Mouse (Mus musculus) 416B (cell line): ENCODE data around the gene Pdgfb.

Source experiments
- DNase-seq: peaks from one replicate; pipeline ENCODE4 v3.0.0; 2011; ENCODE audit warnings: low read depth

Gene Pdgfb

GRCm38 (mm10) chr15:79958418-79958817 lies 56.4 kb downstream of the Pdgfb start:
- peak; percentile 77 for DNase-seq

DNA sequence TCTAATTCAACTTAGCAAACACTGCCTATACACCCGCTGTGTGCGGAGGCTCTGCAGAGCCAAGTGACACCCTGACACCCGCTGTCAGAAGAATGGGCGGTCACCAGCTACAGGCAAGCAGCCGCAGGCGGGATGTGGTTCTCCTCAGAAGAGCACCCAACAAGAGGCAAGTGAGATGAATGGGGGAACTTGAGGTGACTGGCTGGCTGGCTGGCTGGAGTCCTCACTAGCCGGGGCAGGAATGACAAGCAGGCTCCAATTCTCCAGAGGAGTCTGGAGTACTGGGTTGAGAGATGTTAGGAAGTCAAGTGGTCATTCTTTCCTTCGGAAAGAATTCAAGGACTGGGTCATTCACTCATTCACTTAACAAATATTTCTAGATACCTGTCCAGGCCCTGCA lies 58.2 kb downstream of the Pdgfb start:
- DNase-seq, result no peak

GRCm38 (mm10) chr15:79953470-79953869 lies 61.3 kb downstream of the Pdgfb start:
- DNase-seq, result no peak

DNA sequence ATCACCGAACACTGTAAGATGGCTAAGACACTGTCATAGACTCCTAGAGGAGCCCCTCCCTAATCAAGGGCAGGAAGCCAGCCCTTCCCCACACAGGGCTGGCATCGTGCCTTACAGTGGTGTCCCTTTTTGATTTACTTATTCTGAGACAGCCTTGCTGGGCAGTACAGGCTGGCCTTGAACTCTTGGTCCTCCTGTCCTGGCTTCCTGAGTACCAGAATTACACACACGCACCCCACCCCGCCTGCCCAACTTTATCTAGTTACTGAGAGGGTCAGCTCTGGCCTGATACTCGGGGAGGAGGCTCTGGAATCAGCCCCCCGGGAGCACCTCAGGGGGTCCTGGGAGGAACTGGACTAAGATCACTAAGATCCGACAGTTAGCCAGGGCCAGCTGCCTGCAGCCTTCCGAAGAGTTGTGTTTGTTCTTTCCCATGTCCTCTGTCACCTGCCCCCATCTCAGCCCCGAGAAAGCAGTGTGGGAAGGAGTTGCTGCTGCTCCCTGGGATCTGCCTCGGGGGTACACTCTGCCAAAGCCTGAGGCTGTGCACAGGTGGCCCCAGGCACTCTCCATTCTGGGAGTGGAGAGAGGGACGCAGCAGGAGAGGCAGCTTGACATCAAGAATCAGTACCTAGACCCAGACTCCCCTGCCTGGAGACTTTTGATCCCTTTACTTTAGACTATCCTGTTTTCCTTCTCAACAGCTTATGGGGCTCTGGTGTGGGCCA lies 62.1 kb downstream of the Pdgfb start:
- peak; percentile 89 for DNase-seq

DNA sequence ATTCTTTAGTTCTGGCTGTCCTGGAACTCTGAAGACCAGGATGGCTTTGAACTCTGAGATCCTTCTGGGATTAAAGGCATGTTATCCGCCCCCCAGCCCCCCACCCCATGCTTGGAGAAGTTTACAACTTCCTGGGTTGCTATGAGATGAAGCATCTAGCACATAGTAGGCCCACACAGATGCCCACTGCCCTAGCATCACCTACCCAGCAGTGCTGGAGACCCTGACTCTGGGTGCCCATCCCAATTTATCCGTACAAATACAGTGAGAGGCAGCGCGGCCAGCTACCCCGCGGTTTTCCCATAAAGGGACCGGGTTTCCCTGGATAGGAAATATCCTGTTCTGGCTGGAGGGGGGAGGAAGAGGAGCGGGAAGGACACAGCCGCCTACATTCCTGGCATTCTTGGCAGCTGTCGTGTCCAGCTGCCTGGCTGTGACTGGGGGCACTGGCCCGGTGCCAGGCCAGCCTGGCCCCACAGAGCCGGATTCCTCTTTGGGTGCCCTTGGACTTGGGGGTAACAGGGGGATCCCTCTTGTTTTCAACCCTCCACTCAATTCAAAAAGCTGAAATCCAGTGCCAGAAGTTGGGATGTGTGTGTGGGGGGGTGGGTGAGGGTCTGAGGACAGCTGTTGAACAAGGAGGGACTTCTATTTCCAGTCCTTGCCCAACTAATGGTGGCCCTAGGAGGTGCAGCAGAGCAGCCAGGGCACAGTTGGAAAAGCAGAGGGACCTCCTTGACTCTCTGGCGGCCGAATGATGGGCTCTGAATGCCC lies 62.9 kb downstream of the Pdgfb start:
- no peak for DNase-seq

DNA sequence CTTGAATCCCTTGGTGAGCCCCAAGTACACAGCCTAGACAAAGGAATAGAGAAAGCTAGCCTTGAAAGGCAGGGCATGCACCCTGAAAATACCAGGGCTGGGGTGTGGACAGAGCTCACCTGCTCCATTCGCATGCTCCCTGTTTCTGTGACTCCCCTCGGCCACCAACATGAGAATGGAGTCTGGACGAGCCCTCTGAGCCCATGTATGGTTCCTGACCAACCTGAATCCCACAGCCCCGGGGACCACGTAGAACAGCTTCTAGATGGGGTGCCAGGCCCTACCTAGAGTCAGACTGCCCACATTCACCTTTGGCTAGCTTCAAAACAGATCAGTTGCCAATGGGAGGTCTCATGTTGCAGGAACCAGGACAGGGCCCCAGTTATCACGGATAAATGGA lies 63.6 kb downstream of the Pdgfb start:
- no peak for DNase-seq

DNA sequence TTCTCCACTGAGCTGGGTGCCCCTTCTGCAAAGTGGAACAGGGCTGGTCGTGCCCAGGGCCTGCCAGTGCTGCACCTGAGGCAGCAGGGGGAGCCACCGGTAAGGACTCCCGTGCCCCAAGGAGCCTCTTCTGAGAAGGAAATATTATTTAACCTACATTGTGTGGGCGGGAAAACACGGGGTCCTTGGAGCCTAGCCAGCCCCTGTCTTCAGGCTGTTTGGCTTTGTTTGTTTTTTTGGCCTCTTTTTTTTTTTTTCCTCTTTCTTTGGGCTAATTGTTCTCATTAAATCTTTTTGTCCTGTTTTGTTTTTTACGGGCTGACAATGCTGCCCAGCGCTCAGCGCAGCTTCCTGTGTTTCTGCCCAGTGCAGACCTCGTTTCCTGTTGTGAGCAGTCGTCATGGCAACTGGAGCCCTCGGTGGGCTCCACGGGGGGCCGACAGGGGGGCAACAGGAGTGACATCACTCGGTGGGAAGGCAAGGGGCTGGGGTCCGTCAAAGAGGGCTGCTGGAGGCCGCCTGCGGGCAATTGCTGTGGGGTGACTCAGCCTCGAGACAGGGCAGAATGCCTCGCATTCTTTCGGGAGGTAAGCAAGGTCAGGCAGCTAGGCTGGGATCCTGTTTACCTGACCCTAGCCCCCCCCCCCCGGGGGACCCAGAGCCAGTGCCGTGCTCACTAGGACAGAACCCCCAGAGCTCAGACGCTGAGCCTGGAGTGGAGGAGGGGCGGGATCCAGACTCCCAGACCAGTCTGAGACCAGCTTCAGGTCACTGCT lies 64.3 kb downstream of the Pdgfb start:
- DNase-seq, result peak; percentile 72

GRCm38 (mm10) chr15:79947681-79948080 lies 67.1 kb downstream of the Pdgfb start:
- no peak for DNase-seq

DNA sequence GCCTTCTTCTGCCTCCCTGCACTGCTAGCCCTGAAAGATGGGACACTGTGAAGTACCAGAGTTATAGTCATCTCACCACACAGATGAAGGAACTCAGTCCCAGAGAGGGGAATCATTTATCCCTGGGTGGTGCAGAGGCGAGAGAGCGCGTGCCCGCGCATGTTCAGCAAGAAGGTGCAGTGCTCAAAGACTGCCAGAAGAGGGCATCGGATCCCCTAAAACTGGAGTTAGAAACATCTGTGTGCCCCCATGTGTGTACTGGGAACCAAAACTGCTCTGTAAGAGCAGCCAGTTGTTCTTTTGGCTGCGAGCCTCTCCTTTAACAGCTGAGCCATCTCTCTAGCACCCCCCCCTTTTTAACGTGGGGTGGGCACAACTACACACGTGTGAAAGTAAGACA lies 68.0 kb downstream of the Pdgfb start:
- DNase-seq, result peak; percentile 71

GRCm38 (mm10) chr15:79946022-79946421 lies 68.8 kb downstream of the Pdgfb start:
- DNase-seq, result peak; percentile 87
